Mouse (Mus musculus) B cell, adult 2 months (primary cell): ENCODE data around the gene Aox4.

Source experiments
- DNase-seq, 2 experiments: peaks; one replicate each; pipeline ENCODE4 v3.0.0; 2022

Aox4 gene

GRCm38 (mm10) chr1:58210203-58210602, at the start of gene Aox4:
Gene Aox4 (plus strand): TSS chr1:58210397.
- no peak for DNase-seq

GRCm38 (mm10) chr1:58169893-58170292, 40.3 kb upstream of the Aox4 start:
- no peak for DNase-seq

GRCm38 (mm10) chr1:58188514-58189175, 21.6 kb upstream of the Aox4 start:
- DNase-seq: no peak

GRCm38 (mm10) chr1:58194317-58194716, 15.9 kb upstream of the Aox4 start:
- DNase-seq: no peak

- DNase-seq: no peak
Observed at GRCm38 (mm10) chr1:58194988-58195387, 15.2 kb upstream of the Aox4 start.

GRCm38 (mm10) chr1:58195541-58195940, 14.7 kb upstream of the Aox4 start:
- peak; percentile 43 to 49 for DNase-seq

- DNase-seq: no peak
Observed at GRCm38 (mm10) chr1:58197023-58197422, 13.2 kb upstream of the Aox4 start.

- no peak for DNase-seq
Observed at GRCm38 (mm10) chr1:58198386-58198785, 11.8 kb upstream of the Aox4 start.

- no peak for DNase-seq
Observed at GRCm38 (mm10) chr1:58212805-58213204, 2.6 kb downstream of the Aox4 start.

- no peak for DNase-seq
Observed at GRCm38 (mm10) chr1:58213838-58214237, 3.6 kb downstream of the Aox4 start.

- DNase-seq: peak in 1 of 2 experiments; percentile 3
Observed at GRCm38 (mm10) chr1:58215353-58215752, 5.2 kb downstream of the Aox4 start.

- no peak for DNase-seq
Observed at GRCm38 (mm10) chr1:58215956-58216532, 5.8 kb downstream of the Aox4 start.

- DNase-seq: no peak
Observed at GRCm38 (mm10) chr1:58221070-58221469, 10.9 kb downstream of the Aox4 start.

- DNase-seq: no peak
Observed at GRCm38 (mm10) chr1:58221879-58222278, 11.7 kb downstream of the Aox4 start.

GRCm38 (mm10) chr1:58228086-58228485, 17.9 kb downstream of the Aox4 start:
- DNase-seq: no peak

GRCm38 (mm10) chr1:58228916-58229315, 18.7 kb downstream of the Aox4 start:
- DNase-seq: no peak

GRCm38 (mm10) chr1:58229774-58230173, 19.6 kb downstream of the Aox4 start:
- DNase-seq: no peak

GRCm38 (mm10) chr1:58230542-58230941, 20.3 kb downstream of the Aox4 start:
- DNase-seq: no peak

GRCm38 (mm10) chr1:58235405-58235804, 25.2 kb downstream of the Aox4 start:
- no peak for DNase-seq

- no peak for DNase-seq
Observed at GRCm38 (mm10) chr1:58237527-58238299, 27.5 kb downstream of the Aox4 start.

GRCm38 (mm10) chr1:58238440-58238839, 28.2 kb downstream of the Aox4 start:
- DNase-seq: no peak

GRCm38 (mm10) chr1:58238961-58239360, 28.8 kb downstream of the Aox4 start:
- no peak for DNase-seq

GRCm38 (mm10) chr1:58240347-58240746, 30.1 kb downstream of the Aox4 start:
- no peak for DNase-seq

GRCm38 (mm10) chr1:58244487-58244886, 34.3 kb downstream of the Aox4 start:
- DNase-seq: peak in 1 of 2 experiments; percentile 8
